Mouse (Mus musculus) left cerebral cortex, postnatal 36 days (tissue): ENCODE measurements around the gene Lsm11. TPM values are rescaled to one million over a fixed set of nuclear protein-coding genes. Genes with fewer than 3 reads are reported as not detected.

Experiments
- DNase-seq, 2 experiments: peaks; one replicate each; pipeline ENCODE4 v3.0.0; 2021 to 2022; ENCODE audit warnings: low spot score in 2 of 2, mixed read lengths in 1 of 2
- intact Hi-C: fragments of 180-260 bp; cut with DNase I; formaldehyde crosslinking; loops from one replicate; pipeline ENCODE4 v1.15.1; 2025
- total RNA-seq, 2 experiments: library from RNA; stranded (reverse); gene quantifications; 2 replicates each; pipeline ENCODE4 v1.2.3; 2021

Gene Lsm11
- total RNA-seq, 2 experiments from 2014 or later = 23.8 to 25.4 TPM

DNA sequence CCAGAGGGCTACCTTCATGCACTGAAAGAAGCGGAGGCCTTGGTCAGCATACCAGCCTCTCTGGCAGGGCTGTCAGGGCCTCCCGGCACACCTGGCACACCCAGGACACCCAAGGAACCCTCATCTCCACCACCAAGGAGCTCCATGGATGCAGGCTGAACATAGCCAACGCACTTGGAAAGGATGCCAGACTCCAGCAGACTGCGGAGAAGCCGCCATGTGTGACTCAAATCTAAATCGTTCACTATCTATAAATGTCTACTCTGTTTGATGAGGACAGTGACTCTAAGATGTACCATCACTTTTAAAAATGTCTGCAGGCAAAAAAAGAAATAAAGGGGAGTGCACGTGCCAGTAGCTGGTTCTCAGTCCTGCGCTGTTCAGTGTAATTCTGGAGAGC lies 7.3 kb downstream of the Lsm11 start:
- intact Hi-C loops = no loop called here
- DNase-seq = no peak

DNA sequence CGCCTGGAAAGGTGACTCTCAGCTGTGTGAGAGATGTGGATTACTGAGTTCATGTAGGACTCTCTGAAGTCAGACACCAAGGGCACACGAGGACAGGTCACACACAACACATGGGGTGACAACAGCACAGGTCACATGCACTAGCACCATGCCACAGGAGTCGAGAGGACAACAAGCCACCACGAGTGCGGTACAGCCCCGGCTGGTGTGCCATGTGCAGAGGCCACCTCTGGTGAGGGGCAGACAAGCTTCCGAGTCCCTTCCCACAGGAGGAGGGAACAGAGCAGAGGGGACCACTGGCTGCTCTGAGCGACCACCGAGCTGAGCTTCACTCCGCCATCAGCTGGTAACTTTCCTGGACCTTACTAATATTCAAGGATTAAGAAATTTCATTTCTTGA lies 12.0 kb downstream of the Lsm11 start:
- intact Hi-C loops = loop anchor here (2.0 kb wide), 1 partner anchor 1342 kb away; no protein-coding TSS in a partner anchor
- no peak for DNase-seq

DNA sequence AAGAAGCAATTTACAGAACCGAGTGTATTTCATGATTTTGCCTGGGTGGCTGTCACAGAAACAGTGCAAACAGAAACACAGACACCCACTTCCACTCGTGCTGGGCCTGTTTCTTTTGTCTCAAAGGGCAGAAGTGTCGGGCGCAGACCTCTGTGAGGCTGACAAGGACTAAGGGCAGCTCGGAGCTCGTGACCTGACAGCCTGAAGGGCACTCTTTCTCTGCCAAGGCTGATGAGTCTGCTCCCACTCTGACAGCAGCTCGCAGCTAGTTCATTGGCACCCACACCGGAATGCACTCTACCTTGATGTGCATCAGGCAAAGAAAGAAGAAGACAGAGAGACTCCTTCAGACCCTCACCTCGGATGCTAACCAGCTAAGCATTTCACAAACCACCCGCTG lies 15.2 kb downstream of the Lsm11 start:
- no peak for DNase-seq
- intact Hi-C loops = no loop called here

DNA sequence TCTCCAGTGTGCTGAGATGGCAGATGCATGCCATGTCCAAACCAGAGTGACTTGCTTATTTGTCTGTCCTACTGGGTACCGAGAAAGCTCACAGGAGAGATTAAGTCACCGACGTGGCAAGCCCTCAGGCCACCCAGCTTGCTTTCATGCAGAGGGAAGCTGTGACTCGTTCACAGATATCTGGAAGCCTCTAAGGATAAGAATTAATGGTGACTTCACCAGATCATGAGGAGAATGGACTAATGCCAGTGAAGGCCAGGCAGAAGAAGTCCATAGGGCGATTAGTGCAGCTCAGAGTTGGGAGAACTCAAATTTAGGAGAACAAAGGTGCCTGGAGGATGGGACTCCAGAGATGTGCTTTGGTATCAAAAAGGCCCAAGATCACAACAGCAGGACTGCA lies 17.3 kb downstream of the Lsm11 start:
- DNase-seq = no peak
- intact Hi-C loops = no loop called here

DNA sequence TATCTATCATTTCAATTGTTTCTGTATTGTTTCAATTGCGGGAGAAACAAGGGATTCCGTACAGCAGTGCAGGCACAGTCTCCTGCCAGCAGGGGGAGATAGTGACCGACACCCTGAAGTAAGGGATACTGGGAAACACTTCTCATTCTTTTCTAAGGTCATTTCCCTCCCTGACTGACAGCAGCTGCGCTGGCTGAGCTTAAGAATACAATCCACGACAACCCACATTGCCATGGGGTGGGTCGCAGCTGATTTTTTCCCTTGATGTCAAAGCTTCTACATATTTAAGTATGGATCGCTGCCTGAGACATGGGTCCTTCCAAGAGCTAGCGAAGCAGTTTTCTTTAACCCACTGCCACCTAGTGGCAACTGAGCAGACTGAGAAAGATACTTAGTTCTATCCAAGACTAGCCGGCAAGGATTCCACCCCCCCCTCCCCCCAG lies 18.1 kb downstream of the Lsm11 start:
- intact Hi-C loops = no loop called here

DNA sequence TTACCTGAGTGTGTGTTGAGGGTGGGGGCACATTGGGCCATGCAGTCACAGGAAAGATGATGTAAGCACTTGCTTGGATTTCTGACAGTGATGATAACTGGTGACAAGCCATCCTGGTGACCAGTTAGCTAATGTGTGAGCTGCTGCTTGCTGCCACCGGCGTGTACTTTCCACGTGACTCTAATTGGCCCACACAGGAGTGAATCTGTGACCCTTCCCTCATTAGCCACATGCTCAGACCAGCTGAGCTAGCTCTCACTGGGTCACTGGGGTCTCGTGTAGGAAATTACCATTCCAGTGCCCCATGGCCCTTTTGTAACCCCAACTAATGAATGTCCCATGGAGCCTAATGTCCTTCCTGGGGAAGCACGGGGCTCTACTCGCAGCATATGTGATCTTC lies 19.3 kb downstream of the Lsm11 start:
- intact Hi-C loops = no loop called here
- no peak for DNase-seq

More for the DNA sequence above, 18.1 kb downstream of the Lsm11 start:
- peak; percentile 72 to 75 for DNase-seq

DNA sequence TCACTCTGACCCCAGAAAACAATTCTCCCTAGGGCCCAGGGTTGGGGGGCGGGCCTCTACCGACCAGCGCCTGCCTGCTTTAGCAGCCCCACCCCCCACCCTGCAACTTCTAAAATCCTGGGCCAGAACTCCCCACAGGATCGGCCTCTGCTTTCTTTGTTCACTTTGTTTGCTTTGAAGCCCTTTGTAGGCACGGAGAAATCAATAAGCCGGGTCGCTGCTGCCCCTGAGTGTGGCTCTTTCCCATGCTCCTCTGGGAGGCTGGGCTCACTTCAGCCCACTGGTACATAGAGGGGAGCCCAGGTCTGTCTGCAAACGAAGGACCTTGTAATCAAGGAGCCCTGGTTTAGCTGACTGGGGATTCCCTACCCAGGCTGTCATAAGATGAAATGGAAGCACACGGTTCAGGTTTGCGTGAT lies 23.2 kb downstream of the Lsm11 start:
- intact Hi-C loops = no loop called here
- DNase-seq = no peak

DNA sequence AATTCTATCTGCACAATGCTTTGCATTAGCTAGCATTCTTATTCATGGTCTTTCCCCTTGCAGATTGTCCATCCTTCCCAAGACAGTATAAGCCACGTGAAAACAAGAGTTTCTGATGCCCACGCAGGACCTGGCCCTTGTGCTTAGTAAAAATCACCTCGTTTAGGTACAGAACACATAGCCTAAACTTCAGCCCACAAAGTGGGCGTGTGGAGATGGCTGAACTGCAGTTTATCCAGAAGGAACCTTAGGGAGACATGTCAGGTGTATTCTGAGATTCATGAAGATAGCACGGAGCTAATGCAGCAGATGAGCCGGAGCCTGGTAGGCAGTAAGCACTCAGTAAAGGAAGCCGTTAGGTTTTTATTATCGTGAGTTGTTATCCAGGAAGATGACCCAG lies 23.7 kb downstream of the Lsm11 start:
- DNase-seq = no peak
- intact Hi-C loops = no loop called here

DNA sequence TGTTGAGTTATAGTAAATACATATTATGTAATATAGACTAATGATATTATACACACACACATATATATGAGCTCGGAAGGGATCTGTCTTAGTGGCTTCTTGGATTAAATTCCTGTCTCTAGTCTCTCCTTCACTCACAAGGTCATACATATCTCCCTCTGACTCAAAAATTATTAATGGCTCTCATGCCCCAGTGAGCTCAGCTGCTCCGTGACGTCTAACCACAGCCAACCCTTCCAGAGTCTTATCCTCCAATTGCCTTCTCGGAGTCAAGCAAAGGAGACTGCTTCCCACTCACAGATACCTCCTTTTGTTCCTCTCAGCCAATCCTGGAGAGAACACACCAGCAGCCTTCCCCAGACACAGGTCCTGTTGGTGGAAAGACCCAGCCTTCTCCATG lies 25.9 kb downstream of the Lsm11 start:
- DNase-seq = no peak
- intact Hi-C loops = no loop called here

DNA sequence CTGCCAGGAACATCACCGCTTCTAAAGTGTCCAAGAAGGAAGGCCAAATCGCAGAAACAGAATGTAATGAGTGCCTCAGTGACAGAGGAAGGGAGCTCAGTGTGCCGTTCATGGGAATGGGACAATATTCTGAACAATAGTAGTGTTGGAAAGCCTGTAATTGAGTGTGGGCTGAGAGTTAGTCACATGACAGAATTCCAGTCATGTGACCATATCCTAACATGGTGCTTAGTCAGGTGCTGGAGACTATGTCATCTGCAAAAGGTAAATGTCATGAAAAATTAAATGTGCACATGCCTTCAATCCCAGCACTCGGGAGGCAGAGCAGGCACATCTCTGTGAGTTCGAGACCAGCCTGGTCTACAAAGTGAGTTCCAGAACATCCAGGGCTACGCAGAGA lies 26.7 kb downstream of the Lsm11 start:
- intact Hi-C loops = no loop called here
- no peak for DNase-seq

DNA sequence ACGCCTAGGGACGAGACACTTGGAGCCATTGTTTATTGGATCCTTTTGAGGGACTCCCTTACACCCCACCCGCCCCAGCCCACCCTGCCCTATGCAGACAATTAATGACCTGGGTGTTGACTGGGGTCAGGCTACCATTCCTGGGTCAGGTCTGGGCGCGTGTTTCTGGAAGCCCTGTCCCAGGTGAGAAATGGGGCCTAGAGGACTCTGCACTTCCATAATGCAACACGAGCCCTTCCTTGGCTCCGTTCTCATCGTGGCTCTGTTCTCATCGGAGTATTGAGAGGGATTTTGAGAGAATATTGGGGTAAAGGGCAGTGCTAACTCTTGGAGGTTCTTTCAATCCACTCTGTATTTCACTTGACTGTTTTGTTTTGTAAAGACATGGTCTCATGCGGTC lies 28.5 kb downstream of the Lsm11 start:
- intact Hi-C loops = no loop called here

DNA sequence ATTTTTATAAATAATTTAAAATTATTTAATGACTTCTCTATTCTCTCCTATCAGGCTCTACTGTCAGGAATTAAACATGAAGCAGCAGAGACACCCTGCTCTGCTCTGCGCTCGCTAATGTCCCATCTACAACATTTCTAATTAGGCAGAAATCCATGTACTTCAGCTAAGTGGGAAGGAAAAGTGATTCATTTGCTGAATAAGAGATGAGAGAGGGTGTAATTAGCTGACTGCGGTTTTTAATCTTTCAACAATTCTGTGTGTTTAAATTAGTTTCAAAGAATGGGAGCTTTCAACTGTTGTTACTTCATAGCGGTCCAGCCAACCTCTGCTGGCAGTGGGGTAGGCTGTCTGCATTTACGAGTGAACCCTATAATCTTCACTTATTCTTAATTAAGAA lies 34.0 kb downstream of the Lsm11 start:
- intact Hi-C loops = no loop called here

More for the DNA sequence above, 28.5 kb downstream of the Lsm11 start:
- no peak for DNase-seq

DNA sequence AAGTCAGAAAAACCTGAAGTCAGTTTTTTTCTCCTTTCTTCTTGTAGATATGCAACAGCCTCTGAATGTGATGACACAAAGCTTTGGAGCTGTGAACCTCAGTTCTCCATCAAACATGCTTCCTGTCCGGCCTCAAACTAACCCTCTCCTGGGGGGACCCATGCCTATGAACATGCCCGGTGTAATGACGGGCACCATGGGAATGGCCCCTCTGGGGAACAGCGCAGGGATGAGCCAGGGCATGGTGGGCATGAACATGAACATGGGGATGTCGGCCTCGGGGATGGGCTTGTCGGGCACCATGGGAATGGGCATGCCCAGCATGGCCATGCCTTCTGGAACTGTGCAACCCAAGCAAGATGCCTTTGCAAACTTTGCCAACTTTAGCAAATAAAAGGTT lies 35.8 kb downstream of the Lsm11 start:
- no peak for DNase-seq
- intact Hi-C loops = no loop called here

More for the DNA sequence above, 34.0 kb downstream of the Lsm11 start:
- DNase-seq = no peak

DNA sequence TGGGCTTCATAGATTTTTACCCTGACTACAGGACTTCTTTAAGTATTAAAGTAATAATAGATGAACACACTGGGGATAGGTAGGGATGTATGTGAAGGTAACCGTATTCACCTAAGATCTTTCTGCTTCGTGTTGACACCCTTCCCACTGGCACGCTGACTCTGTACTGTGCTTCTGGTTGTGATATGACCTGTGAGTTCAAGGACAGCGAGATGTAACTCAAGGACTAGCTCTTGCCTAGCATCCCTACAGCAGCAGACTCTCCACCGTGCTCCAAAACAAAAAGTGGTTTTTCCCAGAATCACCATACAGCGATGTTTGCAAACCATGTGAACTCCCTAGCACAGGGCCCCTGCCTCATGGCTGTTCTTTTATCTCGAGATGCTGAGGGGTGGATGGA lies 36.7 kb downstream of the Lsm11 start:
- no peak for DNase-seq
- intact Hi-C loops = no loop called here

DNA sequence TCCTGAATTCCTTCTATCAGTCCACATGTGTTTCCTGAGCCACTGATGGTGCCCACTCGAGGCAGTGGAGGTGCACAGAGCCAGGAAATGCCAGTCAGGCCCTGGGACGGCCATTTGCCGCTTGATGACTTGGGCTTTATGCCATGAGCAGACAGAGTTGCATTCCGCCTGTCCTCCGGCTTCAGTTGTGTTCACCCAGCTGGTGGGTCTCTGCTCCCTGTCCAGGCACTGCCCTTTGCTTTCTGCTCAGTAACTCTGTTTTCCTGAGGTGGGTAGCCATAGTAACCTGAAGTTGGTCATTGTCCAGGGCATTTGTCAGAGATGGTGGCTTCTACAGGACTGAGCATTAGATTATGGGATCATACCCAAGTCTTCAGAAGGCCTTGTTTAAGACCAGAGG lies 37.4 kb downstream of the Lsm11 start:
- no peak for DNase-seq
- intact Hi-C loops = no loop called here

DNA sequence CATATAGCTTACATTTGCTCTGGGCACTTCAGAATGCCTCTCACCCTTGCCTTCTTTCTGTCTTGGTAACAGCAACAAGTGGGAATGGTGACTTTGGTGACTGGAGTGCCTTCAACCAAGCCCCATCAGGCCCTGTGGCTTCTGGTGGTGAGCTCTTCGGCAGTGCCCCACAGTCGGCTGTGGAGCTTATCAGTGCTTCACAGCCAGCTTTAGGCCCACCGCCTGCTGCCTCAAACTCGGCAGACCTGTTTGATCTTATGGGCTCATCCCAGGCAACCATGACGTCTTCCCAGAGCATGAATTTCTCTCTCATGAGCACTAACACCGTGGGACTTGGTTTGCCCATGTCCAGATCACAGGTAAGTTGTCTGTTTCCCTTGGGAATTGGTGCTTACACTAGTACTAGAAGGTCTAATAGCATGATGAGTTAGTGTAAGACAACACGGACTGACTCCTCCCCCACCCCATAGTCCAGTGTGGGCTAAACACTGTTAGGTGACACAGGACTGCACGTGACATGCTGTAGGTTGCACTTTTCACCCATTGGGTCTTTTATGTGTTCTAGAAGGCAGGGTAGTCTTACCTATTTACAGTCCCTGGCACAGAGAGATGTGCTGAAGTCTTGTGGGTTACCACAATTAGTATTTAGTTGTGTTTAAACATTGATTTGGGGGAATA lies 38.5 kb downstream of the Lsm11 start:
- intact Hi-C loops = no loop called here

DNA sequence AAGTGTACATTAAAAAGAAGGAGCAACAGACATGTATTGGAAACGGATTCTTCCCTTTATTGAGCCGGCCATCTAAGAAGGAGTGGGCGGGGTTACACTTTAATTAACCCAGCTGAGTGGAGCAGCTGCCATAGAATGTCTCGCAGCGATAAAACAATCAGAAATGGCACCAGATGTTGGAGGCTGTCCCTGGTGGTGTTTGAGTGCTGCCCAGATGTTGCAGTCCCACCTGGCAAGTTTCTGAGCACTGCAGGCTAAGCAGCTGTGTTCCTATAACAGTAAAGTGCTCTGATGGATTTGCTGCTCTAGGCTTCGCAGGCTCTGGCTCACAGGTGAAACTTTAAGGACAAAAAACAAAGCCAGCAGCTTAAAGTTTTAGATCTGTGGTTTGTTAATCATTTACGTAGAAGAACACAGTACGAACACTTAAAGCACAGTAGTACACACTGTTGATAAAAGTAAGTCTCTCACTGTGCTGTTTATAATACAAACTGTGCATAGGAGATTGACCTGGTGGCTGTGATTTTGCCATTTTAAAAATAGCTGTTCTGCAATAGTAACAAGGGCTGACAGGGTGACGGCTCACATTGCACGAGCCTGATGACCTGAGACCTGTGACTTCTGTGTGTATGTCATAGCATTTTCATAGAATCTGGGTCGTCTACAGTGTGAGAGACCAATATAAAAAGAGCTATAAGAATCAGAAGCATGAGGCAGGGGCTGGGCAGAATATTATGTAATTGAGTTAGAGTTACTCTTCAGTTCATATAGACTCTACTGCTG lies 44.3 kb downstream of the Lsm11 start:
- intact Hi-C loops = no loop called here

More for the DNA sequence above, 38.5 kb downstream of the Lsm11 start:
- DNase-seq = no peak

DNA sequence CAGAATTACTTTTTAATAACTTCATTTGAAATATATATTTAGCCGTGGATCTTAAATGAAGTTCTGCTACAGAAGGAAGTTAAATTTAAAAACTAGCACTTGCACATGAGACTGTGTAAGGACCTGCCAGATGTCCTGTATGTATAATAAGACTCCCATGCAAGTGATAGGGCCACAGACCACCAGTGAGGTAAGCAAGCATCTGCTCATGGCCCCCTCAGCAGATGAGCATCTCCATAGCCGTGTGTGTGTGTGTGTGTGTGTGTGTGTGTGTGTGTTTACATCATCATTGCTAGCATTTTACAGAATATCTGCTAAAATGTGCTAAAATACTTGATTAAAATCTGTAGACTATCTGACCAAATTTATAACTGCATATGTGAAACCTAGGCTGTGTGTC lies 47.3 kb downstream of the Lsm11 start:
- intact Hi-C loops = no loop called here
- no peak for DNase-seq

More for the DNA sequence above, 44.3 kb downstream of the Lsm11 start:
- DNase-seq = no peak

DNA sequence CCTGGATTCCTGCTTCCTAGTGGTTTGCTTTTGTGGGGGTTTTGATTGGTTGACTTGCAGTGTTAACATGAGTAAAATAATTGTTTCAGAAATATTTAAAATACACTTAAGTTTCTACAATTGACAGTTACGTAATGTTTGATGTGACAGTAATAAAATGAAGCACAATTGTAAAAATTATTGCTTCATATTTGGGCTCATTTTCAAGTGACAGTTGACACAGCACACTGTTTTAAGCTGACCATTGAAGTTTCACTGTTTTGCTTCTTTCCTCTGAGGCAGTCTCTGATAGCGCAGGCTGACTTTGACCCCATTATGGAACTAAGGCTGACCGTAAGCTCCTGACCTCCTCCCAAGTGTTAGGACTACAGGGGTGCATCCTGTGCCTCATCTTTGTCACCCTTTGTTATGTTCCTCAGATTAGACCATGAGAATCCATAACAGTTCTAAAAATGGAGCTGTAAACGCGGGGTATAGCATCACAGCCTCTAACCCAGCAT lies 51.8 kb downstream of the Lsm11 start:
- intact Hi-C loops = no loop called here
- DNase-seq = no peak

DNA sequence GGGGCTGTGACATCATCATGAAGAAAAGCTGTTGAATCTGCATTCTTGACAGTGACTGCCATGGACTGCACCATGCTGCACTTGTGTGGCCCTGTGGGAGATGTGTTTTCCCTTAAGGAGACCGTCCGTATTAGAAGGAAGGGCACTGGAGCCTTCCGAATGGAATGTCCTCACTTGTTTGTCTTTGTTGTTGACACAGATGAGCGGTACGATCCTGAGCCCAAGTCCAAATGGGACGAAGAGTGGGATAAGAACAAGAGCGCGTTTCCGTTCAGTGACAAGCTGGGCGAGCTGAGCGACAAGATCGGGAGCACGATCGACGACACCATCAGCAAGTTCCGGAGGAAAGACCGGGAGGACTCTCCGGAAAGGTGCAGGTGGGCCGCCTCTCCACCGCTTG lies 54.3 kb downstream of the Lsm11 start:
- intact Hi-C loops = no loop called here

DNA sequence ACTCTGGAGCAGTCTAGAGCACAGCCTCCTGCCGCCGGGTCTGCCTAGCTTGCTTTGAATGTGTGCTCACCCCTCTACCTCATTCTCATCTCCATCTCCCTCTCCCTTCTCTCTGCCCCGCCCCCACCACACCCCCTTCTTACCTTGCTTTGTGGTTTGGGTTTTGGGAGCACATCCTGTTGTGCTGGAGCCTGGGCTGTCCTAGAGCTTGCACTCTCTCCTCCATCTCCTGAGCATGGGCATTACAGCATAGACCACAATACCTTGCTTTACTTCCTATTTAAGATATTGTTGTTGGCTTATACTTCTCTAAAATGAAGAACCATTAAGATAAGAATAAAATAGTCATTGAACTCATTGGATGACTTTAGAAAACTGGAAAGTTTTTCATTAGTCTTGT lies 54.8 kb downstream of the Lsm11 start:
- intact Hi-C loops = loop anchor here (10.0 kb wide), 3 partner anchors 95 to 215 kb away; no protein-coding TSS in a partner anchor
- DNase-seq = no peak

More for the DNA sequence above, 54.3 kb downstream of the Lsm11 start:
- no peak for DNase-seq
